Mouse (Mus musculus) central nervous system, embryonic 18 days (tissue): ENCODE data around the gene Atpaf1. TPM values are rescaled to one million over a fixed set of nuclear protein-coding genes. Genes with fewer than 3 reads are reported as not detected.

Experiments
- polyA plus RNA-seq: library from polyadenylated mRNA; depleted of rRNA; stranded (reverse); fragments of >200 nt; gene quantifications from 2 replicates; pipeline ENCODE4 v1.2.3, GENCODE M21; 2012; rRNA removed

The Atpaf1 gene
- 31.7 and 33.1 TPM in 2 replicates for polyA plus RNA-seq

GRCm38 (mm10) chr4:115784769-115785510 lies at the start of gene Atpaf1:
TSS of gene Atpaf1 (plus strand) at chr4:115784812.

GRCm38 (mm10) chr4:115737551-115738041 lies 47.0 kb upstream of the Atpaf1 start, which contains the start of gene Efcab14:
TSS of gene Efcab14 (plus strand) at chr4:115737744.

GRCm38 (mm10) chr4:115780918-115781317 lies 3.7 kb upstream of the Atpaf1 start, which contains the start of gene Tex38:
TSS of gene Tex38 (minus strand) at chr4:115781018.

GRCm38 (mm10) chr4:115827888-115828571 lies 43.4 kb downstream of the Atpaf1 start, which contains the start of gene Mob3c:
TSS of gene Mob3c (plus strand) at chr4:115828092.

GRCm38 (mm10) chr4:115838696-115839641 lies 54.4 kb downstream of the Atpaf1 start, which contains the start of gene Mknk1:
TSS of gene Mknk1 (plus strand) at chr4:115839198.

Other genes starting within 250 kb of the Atpaf1 start
- not detected in 2 replicates for gene Cyp4a31, start 221.2 kb upstream of the Atpaf1 start, polyA plus RNA-seq
- gene Cyp4a32, start 183.8 kb upstream of the Atpaf1 start, polyA plus RNA-seq = not detected in 2 replicates
- 1.8 and 2.1 TPM in 2 replicates for gene Cyp4b1, start 137.1 kb upstream of the Atpaf1 start, polyA plus RNA-seq
- 15.4 TPM in 2 replicates for gene Efcab14, start 47.1 kb upstream of the Atpaf1 start, polyA plus RNA-seq
- 0.21 and 0.38 TPM in 2 replicates for gene Tex38, start 3.8 kb upstream of the Atpaf1 start, polyA plus RNA-seq
- 5.5 and 6.7 TPM in 2 replicates for gene Mob3c, start 43.3 kb downstream of the Atpaf1 start, polyA plus RNA-seq
- 45.5 and 45.8 TPM in 2 replicates for gene Mknk1, start 54.4 kb downstream of the Atpaf1 start, polyA plus RNA-seq
- gene Kncn, start 99.6 kb downstream of the Atpaf1 start, polyA plus RNA-seq = 0.15 and 0.22 TPM in 2 replicates
- 0.43 and 0.44 TPM in 2 replicates for gene 6430628N08Rik, start 105.9 kb downstream of the Atpaf1 start, polyA plus RNA-seq
- 2.2 and 2.4 TPM in 2 replicates for gene Dmbx1, start 155.1 kb downstream of the Atpaf1 start, polyA plus RNA-seq
- gene Faah, start 233.1 kb downstream of the Atpaf1 start, polyA plus RNA-seq = 34.3 and 35.3 TPM in 2 replicates